Mouse (Mus musculus): ENCODE results near the gene Tmem80. TPM values are rescaled to one million over a fixed set of nuclear protein-coding genes. Genes with fewer than 3 reads are reported as not detected.

The Tmem80 gene
- total RNA-seq (2022): 10 to 100 TPM; 32.4 to 36.5 (median 34.7) TPM

- DNase-seq (ENCODE audit: low spot score in 2 of 2): peak; percentile 99 to 100
Measured at GRCm38 (mm10) chr7:141327469-141328372, at the start of gene Tmem80, which contains the start of gene Deaf1. TSS of gene Tmem80 (plus strand) at chr7:141327739. TSS of gene Deaf1 (minus strand) at chr7:141327690.

- no peak for DNase-seq (ENCODE audit: low spot score in 2 of 2)
Measured at GRCm38 (mm10) chr7:141278766-141279590, 48.6 kb upstream of the Tmem80 start, which contains the start of gene Sct. TSS of gene Sct (minus strand) at chr7:141279133.

- no peak for DNase-seq (ENCODE audit: low spot score in 2 of 2)
Measured at GRCm38 (mm10) chr7:141281442-141281841, 46.1 kb upstream of the Tmem80 start.

- no peak for DNase-seq (ENCODE audit: low spot score in 2 of 2)
Measured at GRCm38 (mm10) chr7:141282756-141283155, 44.8 kb upstream of the Tmem80 start.

- DNase-seq (ENCODE audit: low spot score in 2 of 2): no peak
Measured at GRCm38 (mm10) chr7:141288042-141288441, 39.5 kb upstream of the Tmem80 start.

GRCm38 (mm10) chr7:141291921-141292582 is 35.5 kb upstream of the Tmem80 start, which contains the start of gene Drd4:
TSS of gene Drd4 (plus strand) at chr7:141292006.
- no peak for DNase-seq (ENCODE audit: low spot score in 2 of 2)

- no peak for DNase-seq (ENCODE audit: low spot score in 2 of 2)
Measured at GRCm38 (mm10) chr7:141292583-141293388, 34.8 kb upstream of the Tmem80 start.

- DNase-seq (ENCODE audit: low spot score in 2 of 2): no peak
Measured at GRCm38 (mm10) chr7:141293852-141294471, 33.6 kb upstream of the Tmem80 start.

GRCm38 (mm10) chr7:141294479-141294878 is 33.1 kb upstream of the Tmem80 start:
- no peak for DNase-seq (ENCODE audit: low spot score in 2 of 2)

- no peak for DNase-seq (ENCODE audit: low spot score in 2 of 2)
Measured at GRCm38 (mm10) chr7:141297926-141298650, 29.5 kb upstream of the Tmem80 start.

GRCm38 (mm10) chr7:141299175-141299574 is 28.4 kb upstream of the Tmem80 start:
- no peak for DNase-seq (ENCODE audit: low spot score in 2 of 2)

- no peak for DNase-seq (ENCODE audit: low spot score in 2 of 2)
Measured at GRCm38 (mm10) chr7:141301386-141301785, 26.2 kb upstream of the Tmem80 start.

GRCm38 (mm10) chr7:141302702-141303268 is 24.8 kb upstream of the Tmem80 start:
- no peak for DNase-seq (ENCODE audit: low spot score in 2 of 2)

GRCm38 (mm10) chr7:141304537-141304936 is 23.0 kb upstream of the Tmem80 start:
- DNase-seq (ENCODE audit: low spot score in 2 of 2): no peak

- no peak for DNase-seq (ENCODE audit: low spot score in 2 of 2)
Measured at GRCm38 (mm10) chr7:141314416-141314815, 13.1 kb upstream of the Tmem80 start.

GRCm38 (mm10) chr7:141315076-141315475 is 12.5 kb upstream of the Tmem80 start:
- no peak for DNase-seq (ENCODE audit: low spot score in 2 of 2)

GRCm38 (mm10) chr7:141315974-141316373 is 11.6 kb upstream of the Tmem80 start:
- DNase-seq (ENCODE audit: low spot score in 2 of 2): no peak

GRCm38 (mm10) chr7:141317619-141318132 is 9.9 kb upstream of the Tmem80 start:
- DNase-seq (ENCODE audit: low spot score in 2 of 2): no peak

GRCm38 (mm10) chr7:141319446-141319845 is 8.1 kb upstream of the Tmem80 start:
- DNase-seq (ENCODE audit: low spot score in 2 of 2): no peak
